Mouse (Mus musculus) heart, postnatal 0 days (tissue): ENCODE measurements around the gene Hoxb5.

Source experiments
- CTCF ChIP-seq: IDR thresholded peaks from 2 replicates; pipeline ENCODE4 v1.5.1; 2016; ENCODE audit warnings: antibody characterized with exemption, control low read depth, low read depth
- EP300 ChIP-seq: IDR thresholded peaks from 2 replicates; pipeline ENCODE4 v1.6.1; 2016; ENCODE audit warnings: antibody characterized with exemption, low read depth

DNA sequence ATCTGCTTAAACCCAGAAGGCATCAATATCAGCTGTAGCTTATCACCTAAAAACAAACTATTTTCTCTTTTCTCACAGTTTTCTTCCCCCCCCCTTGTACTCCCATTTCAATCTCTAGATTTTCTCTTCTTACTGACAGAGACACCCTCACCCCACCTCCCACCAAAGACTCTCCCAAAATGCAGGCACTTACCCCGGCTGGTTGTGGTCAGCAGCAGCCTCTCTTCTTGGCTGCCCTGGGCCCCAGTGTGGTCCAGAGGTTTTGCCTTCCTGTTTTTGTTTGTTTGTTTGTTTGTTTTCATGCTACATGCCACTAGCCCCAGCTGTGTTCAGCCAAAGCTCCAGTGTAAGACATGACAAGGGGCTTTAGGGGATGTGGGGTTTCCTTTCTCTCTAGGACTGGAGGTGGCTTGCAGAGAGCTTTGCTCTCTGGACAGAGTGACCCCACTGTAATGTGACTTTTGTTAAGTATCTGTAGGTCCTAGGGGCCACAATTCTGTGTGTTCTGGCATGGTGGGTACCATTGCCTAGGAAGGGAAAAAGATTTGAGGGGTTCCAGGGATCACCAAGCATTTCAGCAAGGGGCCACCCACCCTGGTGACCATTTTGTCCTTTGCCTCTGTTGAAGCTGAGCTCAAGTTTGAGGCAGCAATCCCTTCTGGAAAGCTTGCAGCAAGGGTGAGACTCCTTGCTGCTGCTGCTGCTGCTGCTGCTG is 34.9 kb upstream of the Hoxb5 start:
- no peak for TF ChIP-seq EP300
- TF ChIP-seq CTCF: no peak
